Mouse (Mus musculus): ENCODE measurements around the gene Olfr764-ps1. TPM values are rescaled to one million over a fixed set of nuclear protein-coding genes. Genes with fewer than 3 reads are reported as not detected.
"Not testable (repeated sequence)": the region's sequence is repeated elsewhere in the genome, so short reads cannot be mapped to it uniquely, and the experiment has no call there.

Olfr764-ps1 gene
- polyA plus RNA-seq, 1 experiment from 2014 or later = not detected

- DNase-seq (ENCODE audit: low spot score) (no peak), ATAC-seq (replicated peaks; ENCODE audit: low FRiP score) (no peak)
- H3K27ac ChIP-seq (ENCODE audit: low read depth, low read length) = no peak within 1 kb of the TSS
- no peaks in the 10 kb centered on the region for H3K4me1 ChIP-seq (replicated peaks; ENCODE audit: control insufficient read depth, insufficient read depth, low read length)
- no peaks in the 10 kb centered on the region for H3K36me3 ChIP-seq (ENCODE audit: control insufficient read depth, insufficient read depth, low read length)
- no peaks in the 10 kb centered on the region for H3K9me3 ChIP-seq (ENCODE audit: control insufficient read depth, low read length)
- no peak within 1 kb of the TSS for H3K4me3 ChIP-seq (ENCODE audit: low read depth, low read length)
- H3K9ac ChIP-seq (ENCODE audit: low read depth, low read length) = no peak within 1 kb of the TSS
- no peak within 1 kb of the TSS for H3K4me2 ChIP-seq
- WGBS = 53% methylated on average over 2 of the region's 2 CpGs
- H3K27me3 ChIP-seq (replicated peaks; ENCODE audit: control insufficient read depth, insufficient read depth, low read length) = no peaks in the 10 kb centered on the region
Measured at GRCm38 (mm10) chr10:129010288-129010841, 29.3 kb downstream of the Olfr764-ps1 start, which contains the start of gene Olfr763. Gene Olfr763, plus strand, starts transcription at chr10:129010791.

GRCm38 (mm10) chr10:129004032-129004920, 35.4 kb downstream of the Olfr764-ps1 start:
- DNase-seq (ENCODE audit: low spot score) = no peak
- WGBS = 73% methylated on average over 14 of the region's 14 CpGs
- no peak for ATAC-seq (replicated peaks; ENCODE audit: low FRiP score)

GRCm38 (mm10) chr10:128996523-128997040, 43.1 kb downstream of the Olfr764-ps1 start:
- H3K27ac ChIP-seq (ENCODE audit: low read depth, low read length) = no peak overlapping the region
- H3K9ac ChIP-seq (ENCODE audit: low read depth, low read length) = no peak overlapping the region
- H3K4me3 ChIP-seq (ENCODE audit: low read depth, low read length) = no peak overlapping the region
- WGBS = 65% methylated on average over 4 of the region's 4 CpGs
- no peaks in the 10 kb centered on the region for H3K4me1 ChIP-seq (replicated peaks; ENCODE audit: control insufficient read depth, insufficient read depth, low read length)
- no peaks in the 10 kb centered on the region for H3K36me3 ChIP-seq (ENCODE audit: control insufficient read depth, insufficient read depth, low read length)
- ATAC-seq (replicated peaks; ENCODE audit: low FRiP score) = 0 out of 2 replicates have a peak, but pooled peaks have one; percentile 7
- no peak for DNase-seq (ENCODE audit: low spot score)
- no peaks in the 10 kb centered on the region for H3K27me3 ChIP-seq (replicated peaks; ENCODE audit: control insufficient read depth, insufficient read depth, low read length)
- H3K4me2 ChIP-seq = no peak overlapping the region
- H3K9me3 ChIP-seq (ENCODE audit: control insufficient read depth, low read length) = no peaks in the 10 kb centered on the region

More at GRCm38 (mm10) chr10:129004032-129004920, 35.4 kb downstream of the Olfr764-ps1 start:
- no peak overlapping the region for H3K27ac ChIP-seq (ENCODE audit: low read depth, low read length)
- no peaks in the 10 kb centered on the region for H3K27me3 ChIP-seq (replicated peaks; ENCODE audit: control insufficient read depth, insufficient read depth, low read length)
- H3K9ac ChIP-seq (ENCODE audit: low read depth, low read length) = no peak overlapping the region
- H3K9me3 ChIP-seq (ENCODE audit: control insufficient read depth, low read length) = no peaks in the 10 kb centered on the region
- no peaks in the 10 kb centered on the region for H3K4me1 ChIP-seq (replicated peaks; ENCODE audit: control insufficient read depth, insufficient read depth, low read length)
- no peak overlapping the region for H3K4me2 ChIP-seq
- H3K36me3 ChIP-seq (ENCODE audit: control insufficient read depth, insufficient read depth, low read length) = no peaks in the 10 kb centered on the region
- no peak overlapping the region for H3K4me3 ChIP-seq (ENCODE audit: low read depth, low read length)

- Histone ChIP-seq H3K4me3 (ENCODE audit: low read depth, low read length) (no peak overlapping the region), H3K27ac (ENCODE audit: low read depth, low read length) (no peak overlapping the region), H3K27me3 (replicated peaks; ENCODE audit: control insufficient read depth, insufficient read depth, low read length) (no peaks in the 10 kb centered on the region), H3K9me3 (ENCODE audit: control insufficient read depth, low read length) (no peaks in the 10 kb centered on the region), H3K4me1 (replicated peaks; ENCODE audit: control insufficient read depth, insufficient read depth, low read length) (no peaks in the 10 kb centered on the region), H3K9ac (ENCODE audit: low read depth, low read length) (no peak overlapping the region), H3K36me3 (ENCODE audit: control insufficient read depth, insufficient read depth, low read length) (no peaks in the 10 kb centered on the region), H3K4me2 (no peak overlapping the region)
- WGBS = 90% methylated on average over 1 of the region's 1 CpGs
- ATAC-seq (replicated peaks; ENCODE audit: low FRiP score) (no peak; the same call in 1 of the 2 replicates), DNase-seq (ENCODE audit: low spot score) (no peak)
Measured at GRCm38 (mm10) chr10:128995796-128996195, 43.9 kb downstream of the Olfr764-ps1 start.

- no peaks in the 10 kb centered on the region for H3K9me3 ChIP-seq (ENCODE audit: control insufficient read depth, low read length)
- no peaks in the 10 kb centered on the region for H3K36me3 ChIP-seq (ENCODE audit: control insufficient read depth, insufficient read depth, low read length)
- no peak overlapping the region for H3K4me2 ChIP-seq
- H3K4me1 ChIP-seq (replicated peaks; ENCODE audit: control insufficient read depth, insufficient read depth, low read length) = no peaks in the 10 kb centered on the region
- no peak for DNase-seq (ENCODE audit: low spot score)
- H3K27me3 ChIP-seq (replicated peaks; ENCODE audit: control insufficient read depth, insufficient read depth, low read length) = no peaks in the 10 kb centered on the region
- no peak overlapping the region for H3K27ac ChIP-seq (ENCODE audit: low read depth, low read length)
- no peak overlapping the region for H3K4me3 ChIP-seq (ENCODE audit: low read depth, low read length)
- H3K9ac ChIP-seq (ENCODE audit: low read depth, low read length) = no peak overlapping the region
- ATAC-seq (replicated peaks; ENCODE audit: low FRiP score) = no peak
Measured at GRCm38 (mm10) chr10:128990994-128991393, 48.7 kb downstream of the Olfr764-ps1 start.

GRCm38 (mm10) chr10:128990129-128990850, 49.4 kb downstream of the Olfr764-ps1 start:
- H3K4me1 ChIP-seq (replicated peaks; ENCODE audit: control insufficient read depth, insufficient read depth, low read length); H3K9me3 ChIP-seq (ENCODE audit: control insufficient read depth, low read length); H3K4me3 ChIP-seq (ENCODE audit: low read depth, low read length); H3K4me2 ChIP-seq; H3K27ac ChIP-seq (ENCODE audit: low read depth, low read length); DNase-seq (ENCODE audit: low spot score); H3K36me3 ChIP-seq (ENCODE audit: control insufficient read depth, insufficient read depth, low read length); ATAC-seq (replicated peaks; ENCODE audit: low FRiP score); H3K9ac ChIP-seq (ENCODE audit: low read depth, low read length); H3K27me3 ChIP-seq (replicated peaks; ENCODE audit: control insufficient read depth, insufficient read depth, low read length): not testable (repeated sequence)
- WGBS = 60% methylated on average over 5 of the region's 10 CpGs

- DNase-seq (ENCODE audit: low spot score) = peak; percentile 21
- H3K4me1 ChIP-seq (replicated peaks; ENCODE audit: control insufficient read depth, insufficient read depth, low read length); H3K9me3 ChIP-seq (ENCODE audit: control insufficient read depth, low read length); H3K4me2 ChIP-seq; H3K4me3 ChIP-seq (ENCODE audit: low read depth, low read length); H3K27ac ChIP-seq (ENCODE audit: low read depth, low read length); H3K27me3 ChIP-seq (replicated peaks; ENCODE audit: control insufficient read depth, insufficient read depth, low read length); H3K9ac ChIP-seq (ENCODE audit: low read depth, low read length); H3K36me3 ChIP-seq (ENCODE audit: control insufficient read depth, insufficient read depth, low read length); ATAC-seq (replicated peaks; ENCODE audit: low FRiP score): not testable (repeated sequence)
- 38% methylated on average over 1 of the region's 1 CpGs for WGBS
Measured at GRCm38 (mm10) chr10:128989131-128989530, 50.6 kb downstream of the Olfr764-ps1 start, which contains the start of gene Olfr9. Gene Olfr9, plus strand, starts transcription at chr10:128989431.

Measured in liver, embryonic 11.5 days (tissue).